Mouse (Mus musculus) liver, adult 2 months (tissue): ENCODE measurements at regions not wholly inside any gene's neighbourhood (a gene's known extent, or its start where the extent isn't known, plus 50 kb on each side); places are given as distances from the start of the nearest gene placed in this dataset.

Source experiments
- DNase-seq: peaks from one replicate; pipeline ENCODE4 v3.0.0-alpha.2; 2011; ENCODE audit warnings: low read depth, low spot score; ENCODE audit errors: extremely low read depth
- H3K27ac ChIP-seq: fragments of 200-500 bp; replicated peaks from 2 replicates; pipeline ENCODE4 v1.5.1; 2012; ENCODE audit warnings: low read depth, mild to moderate bottlenecking, control low read depth, inconsistent platforms, low read length; ENCODE audit not compliant: insufficient read depth
- H3K27me3 ChIP-seq: fragments of 200-500 bp; 2 replicates; pipeline ENCODE4 v1.6.1; 2012; ENCODE audit warnings: mild to moderate bottlenecking, moderate library complexity, low read length, inconsistent platforms; ENCODE audit not compliant: control insufficient read depth, insufficient read depth
- H3K36me3 ChIP-seq: fragments of 200-500 bp; 2 replicates; pipeline ENCODE4 v1.6.1; 2012; ENCODE audit warnings: low read length, inconsistent platforms; ENCODE audit not compliant: control insufficient read depth, insufficient read depth
- H3K4me1 ChIP-seq: fragments of 200-500 bp; 2 replicates; pipeline ENCODE4 v1.6.1; 2011; ENCODE audit warnings: low read length; ENCODE audit not compliant: control insufficient read depth, insufficient read depth
- H3K4me3 ChIP-seq: fragments of 200-500 bp; 2 replicates; pipeline ENCODE4 v1.5.1; 2011; ENCODE audit warnings: low read depth, mild to moderate bottlenecking, control low read depth, low read length, moderate library complexity; ENCODE audit not compliant: insufficient read depth
- H3K79me2 ChIP-seq: fragments of 200-500 bp; 2 replicates; pipeline ENCODE4 v1.6.1; 2012; ENCODE audit warnings: inconsistent platforms, mild to moderate bottlenecking, low read length, moderate library complexity; ENCODE audit not compliant: control insufficient read depth, insufficient read depth
- H3K9ac ChIP-seq: fragments of 200-500 bp; 2 replicates; pipeline ENCODE4 v1.6.1; 2012; ENCODE audit warnings: low read depth, mild to moderate bottlenecking, control low read depth, inconsistent platforms, low read length
- CTCF ChIP-seq: fragments of 200-500 bp; IDR thresholded peaks from 2 replicates; pipeline ENCODE4 v1.5.1; 2011; ENCODE audit warnings: low read depth, low read length, control low read depth
- POLR2A ChIP-seq: fragments of 200-500 bp; IDR thresholded peaks from 2 replicates; pipeline ENCODE4 v1.6.1; 2011; ENCODE audit warnings: low read length, control low read depth; ENCODE audit not compliant: insufficient read depth; ENCODE audit errors: extremely low read depth
- WGBS: fragments of 180-500 bp; shearing (Covaris S2); methylation state at CpG from one replicate; pipeline ENCODE4 v1.1.7; 2018; 5-methylcytosine and 5-hydroxymethylcytosine counted together

DNA sequence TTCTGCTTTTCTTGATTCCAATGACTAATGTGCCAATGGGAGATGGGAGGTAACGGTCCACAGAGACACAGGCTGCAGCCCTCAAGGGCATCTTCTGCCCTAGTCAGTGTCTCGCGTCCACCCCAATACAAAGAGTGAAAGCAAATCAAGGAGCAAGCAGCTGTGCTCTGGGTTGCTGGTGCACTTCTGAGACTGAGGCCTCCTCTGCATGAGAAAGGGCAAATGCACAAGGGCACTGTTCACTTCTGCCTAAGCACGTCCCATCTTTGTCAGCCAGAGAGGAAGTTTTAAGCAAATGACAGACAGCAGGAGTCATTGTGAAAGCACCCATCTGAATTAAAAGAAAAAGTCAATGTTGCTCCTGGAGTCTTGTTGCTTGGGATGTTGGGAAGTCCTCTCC is 224.3 kb downstream of the Irx2 start:
- Histone ChIP-seq H3K36me3 (no peaks in the 10 kb centered on the region), H3K4me3 (no peak overlapping the region), H3K4me1 (no peaks in the 10 kb centered on the region), H3K27ac (no peak overlapping the region), H3K27me3 (no peaks in the 10 kb centered on the region), H3K79me2 (no peaks in the 10 kb centered on the region), H3K9ac (no peak overlapping the region)
- TF ChIP-seq POLR2A (no peak), CTCF (no peak)
- no peak for DNase-seq
- WGBS, result 72% methylated on average over 4 of the region's 4 CpGs

DNA sequence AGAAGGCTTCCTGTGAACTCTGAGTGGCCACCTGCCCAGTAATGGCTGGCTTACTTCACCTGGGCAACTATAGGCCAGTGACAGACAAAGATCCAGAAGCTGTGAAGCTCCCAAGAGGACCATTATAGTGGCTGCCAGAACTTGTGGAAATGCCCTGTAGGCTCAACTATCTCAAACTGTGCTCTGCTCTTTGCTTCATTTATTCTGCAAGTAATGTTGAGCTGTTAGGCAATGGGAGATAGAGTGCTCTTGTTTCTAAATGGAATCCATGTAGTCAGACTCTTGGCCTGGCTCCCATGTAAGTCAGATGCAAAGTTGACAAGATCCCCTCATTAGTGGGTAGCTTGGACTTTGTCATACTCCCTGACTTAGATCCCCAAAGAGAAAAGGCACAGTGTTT is 247.3 kb downstream of the Irx2 start:
- H3K27ac ChIP-seq, result no peak overlapping the region
- no peaks in the 10 kb centered on the region for H3K27me3 ChIP-seq
- H3K4me1 ChIP-seq, result no peaks in the 10 kb centered on the region
- H3K4me3 ChIP-seq, result no peak overlapping the region
- no peak for DNase-seq
- H3K79me2 ChIP-seq, result no peaks in the 10 kb centered on the region
- TF ChIP-seq CTCF (no peak), POLR2A (no peak)
- no peaks in the 10 kb centered on the region for H3K36me3 ChIP-seq
- H3K9ac ChIP-seq, result no peak overlapping the region

DNA sequence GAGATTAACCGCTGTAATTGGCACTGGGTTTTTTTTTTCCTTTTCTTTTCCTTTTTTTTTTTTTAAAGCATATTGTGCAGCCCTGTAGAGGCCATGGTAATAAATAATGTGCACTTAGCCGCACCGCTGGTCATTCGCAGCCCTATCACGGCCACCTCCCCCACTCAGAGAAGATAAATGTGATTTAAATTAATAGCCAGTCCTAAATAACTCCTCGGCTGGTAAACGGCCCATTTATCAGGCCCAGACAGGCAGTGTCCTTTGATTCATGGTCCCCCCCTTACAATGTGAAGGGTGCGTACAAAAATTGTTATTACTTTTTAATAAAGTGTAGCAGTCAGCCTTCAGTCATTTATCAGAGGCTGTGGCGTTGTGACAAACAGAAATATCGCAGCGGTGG is 266.4 kb downstream of the Irx2 start:
- Histone ChIP-seq H3K27me3 (no peaks in the 10 kb centered on the region), H3K4me3 (no peak overlapping the region), H3K27ac (no peak overlapping the region), H3K36me3 (no peaks in the 10 kb centered on the region), H3K4me1 (no peaks in the 10 kb centered on the region), H3K79me2 (no peaks in the 10 kb centered on the region), H3K9ac (no peak overlapping the region)
- 80% methylated on average over 11 of the region's 11 CpGs for WGBS
- DNase-seq, result no peak
- TF ChIP-seq POLR2A (no peak), CTCF (no peak)

DNA sequence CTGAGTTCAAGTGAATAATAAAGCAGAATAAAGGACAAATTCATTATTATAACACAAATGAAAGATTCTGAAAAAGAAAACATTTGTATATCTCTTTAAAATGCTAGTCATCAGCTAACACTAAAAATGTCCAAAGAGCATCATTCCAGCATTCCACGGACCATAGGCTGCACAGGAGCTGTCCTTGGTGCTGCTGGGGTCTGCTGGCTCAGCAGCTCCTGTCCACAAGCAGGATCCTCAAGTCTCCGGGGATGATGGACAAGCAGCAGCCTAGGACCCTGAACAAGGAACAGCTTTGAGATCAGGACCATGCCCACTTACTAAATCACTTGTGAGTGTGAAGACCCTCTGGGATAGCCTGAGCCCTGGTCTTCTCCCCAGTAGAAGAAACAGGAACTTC is 274.0 kb downstream of the Irx2 start:
- H3K9ac ChIP-seq, result no peak overlapping the region
- no peaks in the 10 kb centered on the region for H3K36me3 ChIP-seq
- H3K4me3 ChIP-seq, result no peak overlapping the region
- H3K27me3 ChIP-seq, result no peaks in the 10 kb centered on the region
- no peak for DNase-seq
- no peaks in the 10 kb centered on the region for H3K4me1 ChIP-seq
- no peak for TF ChIP-seq POLR2A
- no peak for TF ChIP-seq CTCF
- WGBS, result 38% methylated on average over 2 of the region's 2 CpGs
- H3K79me2 ChIP-seq, result no peaks in the 10 kb centered on the region
- H3K27ac ChIP-seq, result no peak overlapping the region

DNA sequence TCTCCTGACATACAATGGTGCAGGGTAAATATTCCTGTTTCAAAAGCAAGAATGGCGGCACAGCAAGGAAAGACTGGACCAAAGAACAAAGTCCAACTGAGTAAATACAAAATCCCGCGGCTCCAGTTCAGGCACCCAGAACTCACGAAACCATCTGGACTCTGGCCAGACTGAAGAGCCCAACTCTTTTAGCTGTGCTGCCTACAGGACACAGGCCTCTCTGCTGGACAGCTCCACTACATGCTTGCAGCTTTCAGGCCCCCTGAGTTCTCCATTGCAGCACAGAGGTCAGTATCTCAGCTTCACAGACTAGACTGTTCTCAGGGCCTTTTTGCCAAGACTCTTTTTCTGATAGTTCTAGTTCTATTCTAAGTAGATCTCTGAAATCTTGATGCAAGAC is 290.3 kb downstream of the Irx2 start:
- 15% methylated on average over 4 of the region's 4 CpGs for WGBS
- Histone ChIP-seq H3K27me3 (no peaks in the 10 kb centered on the region), H3K4me3 (no peak overlapping the region), H3K4me1 (no peaks in the 10 kb centered on the region), H3K9ac (no peak overlapping the region), H3K27ac (no peak overlapping the region), H3K79me2 (no peaks in the 10 kb centered on the region), H3K36me3 (no peaks in the 10 kb centered on the region)
- TF ChIP-seq POLR2A (no peak), CTCF (no peak)
- DNase-seq, result peak; percentile 25

DNA sequence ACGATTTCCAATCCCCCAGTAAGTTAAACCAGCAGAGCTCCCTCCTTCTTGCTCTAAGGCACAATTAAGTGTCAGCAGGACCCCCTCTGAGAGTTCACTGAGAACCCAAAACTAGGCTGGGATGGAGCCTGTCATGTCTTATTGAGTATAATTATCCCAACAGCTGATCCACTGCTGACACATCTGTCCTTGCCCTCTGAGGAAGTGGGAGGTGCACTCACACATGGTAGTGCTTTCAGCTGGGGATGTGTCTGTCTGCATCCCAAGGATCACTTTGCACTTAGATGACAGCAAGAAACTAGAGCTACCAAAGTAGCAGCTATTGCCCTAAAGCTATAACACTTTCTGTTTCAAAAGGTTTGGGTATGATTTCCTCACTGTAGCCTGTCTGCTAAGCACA is 291.7 kb downstream of the Irx2 start:
- 30% methylated on average over 1 of the region's 1 CpGs for WGBS
- Histone ChIP-seq H3K9ac (no peak overlapping the region), H3K4me1 (no peaks in the 10 kb centered on the region), H3K79me2 (no peaks in the 10 kb centered on the region), H3K27ac (no peak overlapping the region), H3K4me3 (no peak overlapping the region), H3K27me3 (no peaks in the 10 kb centered on the region), H3K36me3 (no peaks in the 10 kb centered on the region)
- TF ChIP-seq POLR2A, result no peak
- no peak for DNase-seq
